Mouse (Mus musculus): Measurements from ENCODE around the gene H6pd. TPM values are rescaled to one million over a fixed set of nuclear protein-coding genes. Genes with fewer than 3 reads are reported as not detected.

H6pd gene
- 10.2 and 16.0 TPM in 2 replicates for polyA plus RNA-seq (2015; fragmentation: Nextera tagmentation; extraction: Ambion mirVana)

DNA sequence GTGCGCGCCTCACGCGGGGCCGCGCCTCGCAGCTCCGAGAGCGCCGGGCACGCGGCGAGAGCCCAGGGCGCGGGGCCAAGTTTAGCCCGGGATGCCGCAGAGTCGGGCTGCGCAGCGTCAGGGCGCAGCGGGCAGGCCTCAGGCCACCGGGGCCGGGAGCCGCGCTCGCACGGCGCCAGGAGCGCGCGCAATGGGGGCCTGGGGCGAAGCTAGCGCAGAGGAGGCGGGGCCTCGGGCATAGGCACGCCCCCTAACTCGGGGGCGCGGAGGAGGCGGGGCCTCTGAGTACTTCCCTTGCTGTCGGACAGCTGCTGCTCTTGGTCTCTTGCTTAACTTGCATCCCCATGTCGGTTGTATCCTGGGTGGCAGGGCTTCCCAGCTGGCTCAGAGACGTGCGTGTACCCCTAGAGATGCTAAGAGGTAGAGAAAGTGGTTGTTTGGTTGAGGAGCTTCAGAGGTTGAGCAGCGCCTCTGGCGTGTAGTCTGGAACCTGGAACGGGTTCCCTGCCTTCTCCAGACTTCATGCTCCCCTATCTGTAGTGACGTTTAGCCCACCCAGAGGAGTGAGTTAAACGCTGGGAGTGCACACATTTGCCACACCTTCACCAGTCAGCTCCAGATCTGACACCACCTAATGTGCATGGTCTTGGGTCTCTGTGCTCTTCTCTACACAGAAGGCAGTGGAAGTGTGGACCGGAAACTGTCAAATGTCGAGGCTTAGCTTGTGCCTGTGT is at the start of gene H6pd:
Gene H6pd, minus strand, starts transcription at position 171 of the 734 bp plus-strand sequence.
- 2% methylated on average over 52 of the region's 52 CpGs for WGBS
- Histone ChIP-seq H3K36me3 (no peaks in the 10 kb centered on the region), H3K9ac (peak within 1 kb of the TSS; percentile 91), H3K4me2 (peak within 1 kb of the TSS; percentile 90), H3K4me1 (replicated peaks) (peaks cover 61% of the 10 kb centered on the region), H3K27me3 (no peaks in the 10 kb centered on the region), H3K9me3 (replicated peaks) (no peaks in the 10 kb centered on the region), H3K4me3 (peak within 1 kb of the TSS; percentile 76), H3K27ac (peak within 1 kb of the TSS; percentile 98)
- peak; percentile 88 for ATAC-seq (replicated peaks; ENCODE audit: insufficient number of reproducible peaks, insufficient read depth, low FRiP score, low read depth)

DNA sequence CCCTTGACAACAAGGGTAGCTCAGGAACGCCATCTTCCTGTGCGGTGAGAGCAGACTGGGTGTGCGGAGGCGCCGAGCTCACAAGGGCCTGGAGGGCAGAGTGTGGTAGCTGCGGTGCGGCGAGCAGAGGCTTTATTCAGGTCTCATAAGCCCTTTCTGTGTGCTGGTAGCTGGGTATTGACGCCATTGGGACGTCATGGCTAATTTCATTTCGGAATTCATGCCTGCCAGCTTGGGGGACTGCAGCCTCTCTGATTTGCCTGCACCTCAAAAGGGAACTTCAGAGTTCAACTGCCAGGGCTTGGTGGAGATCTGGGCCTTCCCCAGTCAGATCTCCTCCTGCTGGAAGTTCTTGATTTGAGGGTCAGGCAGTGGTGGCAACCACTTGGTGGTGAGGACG is 48.9 kb upstream of the H6pd start:
- WGBS = 92% methylated on average over 12 of the region's 12 CpGs

DNA sequence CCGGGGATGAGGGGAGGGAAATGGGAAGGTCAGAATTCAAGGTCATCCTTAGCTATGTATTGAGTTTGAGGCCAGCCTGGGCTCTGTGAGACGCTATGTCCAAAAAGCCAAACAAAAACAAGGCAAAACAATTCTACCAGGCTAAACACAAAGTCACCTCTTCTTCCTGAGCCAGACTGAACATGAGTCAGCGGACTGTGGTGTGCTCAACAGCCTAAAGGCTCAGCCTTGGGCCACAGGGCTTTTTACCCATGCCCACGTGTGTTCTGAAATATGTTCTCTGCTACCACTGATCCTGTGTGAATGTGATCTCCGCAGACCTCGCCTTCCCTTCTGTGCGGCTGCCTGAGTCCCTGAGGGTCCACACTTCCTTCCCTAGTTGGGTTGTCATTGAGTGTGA is 47.3 kb upstream of the H6pd start:
- Histone ChIP-seq H3K4me2 (no peak overlapping the region), H3K27ac (no peak overlapping the region), H3K36me3 (no peaks in the 10 kb centered on the region), H3K9me3 (replicated peaks) (no peaks in the 10 kb centered on the region), H3K4me1 (replicated peaks) (0 out of 2 replicates have a peak, but pooled peaks cover 4% of the 10 kb centered on the region), H3K4me3 (no peak overlapping the region), H3K27me3 (0 out of 2 replicates have a peak, but pooled peaks cover 3% of the 10 kb centered on the region), H3K9ac (no peak overlapping the region)
- 84% methylated on average over 7 of the region's 7 CpGs for whole genome bisulfite sequencing
- ATAC-seq (replicated peaks; ENCODE audit: insufficient number of reproducible peaks, insufficient read depth, low FRiP score, low read depth) = no peak

More for the DNA sequence above, 48.9 kb upstream of the H6pd start:
- H3K27me3 ChIP-seq = 0 out of 2 replicates have a peak, but pooled peaks cover 3% of the 10 kb centered on the region
- no peak overlapping the region for H3K9ac ChIP-seq
- H3K4me1 ChIP-seq (replicated peaks) = 0 out of 2 replicates have a peak, but pooled peaks cover 4% of the 10 kb centered on the region
- no peak overlapping the region for H3K27ac ChIP-seq
- no peaks in the 10 kb centered on the region for H3K36me3 ChIP-seq
- H3K4me3 ChIP-seq = no peak overlapping the region
- no peaks in the 10 kb centered on the region for H3K9me3 ChIP-seq (replicated peaks)
- no peak overlapping the region for H3K4me2 ChIP-seq
- no peak for ATAC-seq (replicated peaks; ENCODE audit: insufficient number of reproducible peaks, insufficient read depth, low FRiP score, low read depth)

GRCm38 (mm10) chr4:150052380-150052779 is 43.6 kb upstream of the H6pd start:
- 94% methylated on average over 3 of the region's 3 CpGs for WGBS
- Histone ChIP-seq H3K9ac (no peak overlapping the region), H3K4me2 (no peak overlapping the region), H3K9me3 (replicated peaks) (no peaks in the 10 kb centered on the region), H3K27ac (no peak overlapping the region), H3K4me1 (replicated peaks) (peaks cover 21% of the 10 kb centered on the region), H3K4me3 (no peak overlapping the region), H3K27me3 (peaks cover 31% of the 10 kb centered on the region), H3K36me3 (no peaks in the 10 kb centered on the region)
- ATAC-seq (replicated peaks; ENCODE audit: insufficient number of reproducible peaks, insufficient read depth, low FRiP score, low read depth) = no peak

DNA sequence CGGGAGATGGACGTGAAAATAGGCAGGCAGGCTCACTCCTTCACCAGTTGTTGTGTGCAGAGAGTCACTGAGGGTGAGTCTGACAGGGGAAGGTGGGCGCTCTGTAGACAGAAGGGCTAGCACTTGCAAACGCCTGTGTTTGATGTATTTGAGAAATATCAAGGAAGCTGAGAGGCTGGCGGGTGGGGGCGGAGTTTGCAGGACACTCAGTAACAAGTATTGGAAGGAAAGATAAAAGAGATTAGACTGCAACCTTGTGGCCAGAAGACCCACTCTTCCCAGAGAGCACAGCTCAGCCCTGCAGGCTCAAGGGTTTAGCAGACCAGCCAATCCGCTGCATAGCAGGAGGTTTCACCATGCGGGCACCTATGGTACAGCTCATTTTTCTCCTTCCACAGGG is 42.7 kb upstream of the H6pd start:
- Histone ChIP-seq H3K36me3 (no peaks in the 10 kb centered on the region), H3K4me3 (no peak overlapping the region), H3K9me3 (replicated peaks) (no peaks in the 10 kb centered on the region), H3K4me2 (no peak overlapping the region), H3K4me1 (replicated peaks) (peaks cover 22% of the 10 kb centered on the region), H3K9ac (no peak overlapping the region), H3K27ac (no peak overlapping the region), H3K27me3 (peaks cover 33% of the 10 kb centered on the region)
- no peak for ATAC-seq (replicated peaks; ENCODE audit: insufficient number of reproducible peaks, insufficient read depth, low FRiP score, low read depth)
- 75% methylated on average over 8 of the region's 8 CpGs for WGBS

GRCm38 (mm10) chr4:150049564-150050226 is 40.9 kb upstream of the H6pd start:
- ATAC-seq (replicated peaks; ENCODE audit: insufficient number of reproducible peaks, insufficient read depth, low FRiP score, low read depth) = no peak
- Histone ChIP-seq H3K27me3 (peaks cover 42% of the 10 kb centered on the region), H3K9ac (no peak overlapping the region), H3K4me2 (peak overlapping the region; percentile 92), H3K4me1 (replicated peaks) (peaks cover 22% of the 10 kb centered on the region), H3K9me3 (replicated peaks) (no peaks in the 10 kb centered on the region), H3K36me3 (no peaks in the 10 kb centered on the region), H3K27ac (no peak overlapping the region), H3K4me3 (peak overlapping the region; percentile 60)
- 26% methylated on average over 13 of the region's 13 CpGs for WGBS

DNA sequence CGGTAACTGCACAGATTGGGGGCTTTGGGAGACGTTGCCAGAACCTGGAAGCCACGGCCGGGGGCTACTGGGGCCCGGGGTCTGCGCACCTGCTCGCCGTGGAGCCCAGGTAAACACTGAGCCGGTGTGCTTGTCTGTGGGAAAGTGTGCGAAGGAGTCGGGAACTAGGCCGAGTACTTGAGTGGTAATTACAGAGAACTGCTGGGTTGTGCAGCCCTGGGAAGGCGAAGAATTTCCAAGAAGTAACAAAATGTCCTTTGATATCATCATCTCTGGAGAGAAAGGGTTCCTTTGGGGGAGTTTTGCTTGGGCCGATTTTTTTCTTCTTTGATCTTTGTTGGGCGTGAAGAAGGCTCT is 40.3 kb upstream of the H6pd start:
- peak overlapping the region; percentile 55 for H3K9ac ChIP-seq
- H3K4me2 ChIP-seq = peak overlapping the region; percentile 92
- H3K36me3 ChIP-seq = no peaks in the 10 kb centered on the region
- H3K27ac ChIP-seq = 0 out of 2 replicates have a peak overlapping the region, but pooled peaks have one; percentile 6
- peaks cover 42% of the 10 kb centered on the region for H3K27me3 ChIP-seq
- H3K9me3 ChIP-seq (replicated peaks) = no peaks in the 10 kb centered on the region
- H3K4me1 ChIP-seq (replicated peaks) = peaks cover 19% of the 10 kb centered on the region
- ATAC-seq (replicated peaks; ENCODE audit: insufficient number of reproducible peaks, insufficient read depth, low FRiP score, low read depth) = no peak
- WGBS = 20% methylated on average over 15 of the region's 15 CpGs
- peak overlapping the region; percentile 60 for H3K4me3 ChIP-seq

DNA sequence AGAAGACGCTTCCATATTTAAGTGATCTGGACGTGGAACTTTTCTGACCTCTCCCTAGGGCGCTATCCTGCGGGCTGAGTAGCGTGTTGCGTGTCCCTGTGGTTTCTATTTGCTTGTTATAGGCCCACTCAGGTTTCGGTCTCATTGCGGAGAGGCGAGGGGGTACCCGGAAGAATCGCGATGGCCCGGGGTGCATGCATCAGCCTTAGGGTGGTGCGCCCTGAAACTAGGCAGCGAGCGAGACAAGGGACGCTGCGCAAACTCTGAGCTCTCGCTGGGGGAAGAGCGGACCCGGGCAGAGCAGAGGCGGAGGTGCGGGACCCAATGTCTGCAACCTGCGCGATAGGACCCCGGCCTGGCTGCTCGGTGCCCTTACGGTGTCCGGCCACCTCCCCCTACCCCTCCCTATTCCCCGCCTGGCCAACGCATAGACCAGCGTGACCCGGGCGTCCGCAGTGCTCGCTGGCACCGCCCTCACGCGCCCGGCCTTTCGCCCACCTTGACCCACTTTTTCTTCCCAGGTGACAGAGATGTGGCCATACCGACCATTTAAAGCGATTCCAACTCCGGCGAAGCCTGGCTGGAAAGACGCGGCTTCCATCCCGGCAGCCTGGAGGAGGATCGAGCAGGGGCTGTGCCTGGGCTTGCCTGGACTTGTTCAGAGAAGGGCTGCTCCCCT is 39.8 kb upstream of the H6pd start:
- no peak; the same call in none of the 2 replicates for ATAC-seq (replicated peaks; ENCODE audit: insufficient number of reproducible peaks, insufficient read depth, low FRiP score, low read depth)
- under 1% methylated on average over 49 of the region's 49 CpGs for WGBS
- H3K9ac ChIP-seq = peak overlapping the region; percentile 55
- 0 out of 2 replicates have a peak overlapping the region, but pooled peaks have one; percentile 6 for H3K27ac ChIP-seq
- peaks cover 42% of the 10 kb centered on the region for H3K27me3 ChIP-seq
- H3K9me3 ChIP-seq (replicated peaks) = no peaks in the 10 kb centered on the region
- peaks cover 19% of the 10 kb centered on the region for H3K4me1 ChIP-seq (replicated peaks)
- H3K4me3 ChIP-seq = peak overlapping the region; percentile 60
- peak overlapping the region; percentile 92 for H3K4me2 ChIP-seq
- H3K36me3 ChIP-seq = no peaks in the 10 kb centered on the region

DNA sequence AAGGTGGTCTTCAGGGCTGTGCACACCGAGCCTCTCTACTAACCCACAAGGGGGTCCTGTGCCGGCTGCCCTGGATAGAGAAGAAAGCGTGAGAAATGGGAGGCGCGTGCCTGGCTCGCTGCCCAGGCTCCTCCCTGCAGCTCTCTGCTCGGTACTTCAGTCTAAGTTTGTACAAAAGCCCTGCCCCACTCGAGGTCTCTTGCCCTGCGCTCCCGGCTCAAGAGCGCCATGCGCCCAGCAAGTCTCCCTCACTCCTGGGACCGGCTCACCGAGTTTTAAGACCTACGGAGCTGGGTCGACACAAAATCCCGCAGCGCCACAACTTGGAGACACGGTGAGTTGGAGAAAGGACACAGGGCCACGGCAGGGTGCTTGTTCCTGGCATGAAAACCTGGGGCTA is 39.2 kb upstream of the H6pd start:
- H3K27me3 ChIP-seq = peaks cover 42% of the 10 kb centered on the region
- H3K9ac ChIP-seq = peak overlapping the region; percentile 55
- H3K4me2 ChIP-seq = peak overlapping the region; percentile 92
- ATAC-seq (replicated peaks; ENCODE audit: insufficient number of reproducible peaks, insufficient read depth, low FRiP score, low read depth) = peak; percentile 79
- H3K9me3 ChIP-seq (replicated peaks) = no peaks in the 10 kb centered on the region
- H3K4me3 ChIP-seq = peak overlapping the region; percentile 60
- H3K36me3 ChIP-seq = no peaks in the 10 kb centered on the region
- 0 out of 2 replicates have a peak overlapping the region, but pooled peaks have one; percentile 6 for H3K27ac ChIP-seq
- peaks cover 19% of the 10 kb centered on the region for H3K4me1 ChIP-seq (replicated peaks)
- WGBS = under 1% methylated on average over 20 of the region's 20 CpGs

- Histone ChIP-seq H3K27ac (no peak overlapping the region), H3K27me3 (peaks cover 20% of the 10 kb centered on the region), H3K9ac (no peak overlapping the region), H3K4me3 (no peak overlapping the region), H3K9me3 (replicated peaks) (no peaks in the 10 kb centered on the region), H3K36me3 (no peaks in the 10 kb centered on the region), H3K4me2 (no peak overlapping the region), H3K4me1 (replicated peaks) (peaks cover 11% of the 10 kb centered on the region)
- no peak for ATAC-seq (replicated peaks; ENCODE audit: insufficient number of reproducible peaks, insufficient read depth, low FRiP score, low read depth)
- WGBS = 93% methylated on average over 9 of the region's 9 CpGs
These were observed 34.8 kb upstream of the H6pd start for GRCm38 (mm10) chr4:150043591-150043990.

Data from heart, embryonic 15.5 days (tissue).